Mouse (Mus musculus) erythroblast, adult 5-6 weeks (primary cell): ENCODE measurements around the gene Art3. TPM values are rescaled to one million over a fixed set of nuclear protein-coding genes. Genes with fewer than 3 reads are reported as not detected.
A peak's percentile ranks its signal among the peaks of the same experiment; 100 is the strongest.

Experiments
- ATAC-seq: replicated peaks from 2 replicates; pipeline ENCODE4 v1.8.0; 2016; ENCODE audit warnings: moderate number of reproducible peaks, mild to moderate bottlenecking, moderate TSS enrichment, inconsistent platforms; ENCODE audit not compliant: poor library complexity, low FRiP score, severe bottlenecking
- total RNA-seq, 2 experiments: library from RNA; stranded (forward) in 1 of 2; stranded (reverse) in 1 of 2; fragments of 150-400 nt in 1 of 2; fragments of 200-764, 138-1000 nt in 1 of 2; gene quantifications; 2 replicates each; pipeline versions ENCODE4 v1.2.3 to v1.2.4; 2015 to 2017; ENCODE audit warnings: low replicate concordance in 2 of 2

Gene Art3
- total RNA-seq (2015; ENCODE audit: low replicate concordance) (8.1 TPM in 1 of 2 replicates, not detected in the other), total RNA-seq (2017; ENCODE audit: low replicate concordance) (not detected in 2 replicates)

DNA sequence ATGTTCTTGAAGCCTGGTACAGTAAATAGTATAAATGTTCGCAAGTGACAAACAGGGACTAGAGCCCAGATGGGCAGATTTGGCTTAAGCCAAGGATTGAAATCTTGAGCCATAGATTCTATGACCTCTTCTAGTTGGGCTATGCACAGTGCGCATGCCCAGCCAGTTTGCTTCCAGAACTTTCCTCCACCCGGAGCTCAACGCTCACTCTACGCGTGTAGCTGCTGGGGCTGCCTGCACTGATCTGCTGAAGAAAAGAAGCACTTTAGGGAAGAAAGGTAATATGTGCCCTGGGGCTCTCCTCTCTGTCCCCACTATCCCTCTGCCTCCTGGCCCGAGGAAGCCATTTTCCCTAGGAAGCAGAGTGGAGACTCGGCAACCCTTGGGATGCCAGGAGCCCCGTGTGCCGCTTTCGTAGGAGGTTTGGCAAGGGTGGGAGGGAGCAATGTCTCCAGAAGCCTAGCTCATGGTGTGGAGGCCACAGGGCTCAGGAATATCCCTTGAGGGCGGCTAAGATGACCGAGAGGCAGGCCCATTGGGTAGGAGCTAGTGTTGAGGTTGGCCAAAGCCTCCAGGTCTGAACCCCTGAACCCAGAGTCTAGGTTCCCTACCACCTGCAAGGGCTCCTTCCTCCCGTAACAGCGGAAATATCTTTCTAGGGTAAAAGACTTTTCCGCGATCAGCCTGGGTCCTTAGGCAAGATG is at the start of gene Art3:
TSS of gene Art3 (plus strand) at position 193 of the 704 bp plus-strand sequence.
- no peak for ATAC-seq

DNA sequence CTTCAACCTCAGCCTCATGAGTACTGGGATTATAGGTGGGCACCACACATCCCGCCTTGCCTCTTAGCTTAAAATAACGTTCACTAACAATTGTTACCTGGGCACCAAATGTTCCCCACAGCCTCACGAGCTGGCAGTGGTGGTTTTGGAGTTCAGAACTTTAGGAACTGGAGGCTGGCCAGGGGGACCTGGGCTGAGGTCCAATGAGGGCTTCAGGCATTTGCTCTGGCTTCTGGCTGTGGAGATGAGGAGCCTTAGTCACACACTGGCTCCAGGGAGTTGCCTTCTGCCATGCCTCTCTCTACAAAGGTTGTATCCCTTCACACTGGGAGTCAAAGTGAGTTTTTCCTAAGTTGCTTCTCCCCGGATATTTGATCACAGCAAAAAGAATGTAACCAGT is 49.1 kb upstream of the Art3 start:
- ATAC-seq = no peak

DNA sequence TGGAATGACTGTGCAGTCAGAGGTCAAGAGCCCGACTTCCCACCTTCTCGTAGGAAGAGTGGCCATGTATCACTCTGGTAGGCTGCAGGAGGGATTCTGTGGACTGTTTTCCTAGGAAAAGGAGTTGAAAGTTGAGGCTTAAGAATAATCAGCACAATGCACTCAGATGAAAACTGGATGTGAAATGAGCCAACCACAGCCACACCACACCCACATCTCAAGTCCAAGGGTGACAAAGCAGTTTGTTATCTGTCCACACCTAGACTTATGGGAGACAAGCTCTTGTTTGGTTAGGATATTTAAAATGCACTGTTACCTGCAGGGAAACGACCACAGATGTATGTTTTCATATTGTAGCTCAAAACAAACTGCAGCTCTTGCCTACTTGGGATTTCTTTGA is 48.5 kb upstream of the Art3 start:
- 0 out of 2 replicates have a peak, but pooled peaks have one; percentile 68 for ATAC-seq

DNA sequence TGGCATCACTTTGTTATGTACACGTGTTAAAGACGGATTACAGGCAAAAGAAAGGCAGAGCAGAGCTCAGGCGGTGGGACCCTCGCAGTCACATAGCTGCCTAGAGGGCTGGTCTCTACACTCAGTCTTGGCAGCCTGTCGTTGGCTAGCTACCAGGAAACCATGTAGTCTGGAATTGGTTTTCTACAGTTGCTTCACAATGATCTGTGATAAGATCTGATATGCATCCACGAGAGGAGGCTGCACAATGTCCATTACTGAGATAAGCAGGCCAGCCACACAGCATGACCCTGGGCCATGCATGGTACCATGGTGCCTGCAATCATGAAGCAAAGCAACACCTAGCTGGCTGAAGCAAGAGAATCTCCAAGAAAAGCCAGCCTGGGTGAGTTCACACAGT is 43.8 kb upstream of the Art3 start:
- no peak for ATAC-seq

DNA sequence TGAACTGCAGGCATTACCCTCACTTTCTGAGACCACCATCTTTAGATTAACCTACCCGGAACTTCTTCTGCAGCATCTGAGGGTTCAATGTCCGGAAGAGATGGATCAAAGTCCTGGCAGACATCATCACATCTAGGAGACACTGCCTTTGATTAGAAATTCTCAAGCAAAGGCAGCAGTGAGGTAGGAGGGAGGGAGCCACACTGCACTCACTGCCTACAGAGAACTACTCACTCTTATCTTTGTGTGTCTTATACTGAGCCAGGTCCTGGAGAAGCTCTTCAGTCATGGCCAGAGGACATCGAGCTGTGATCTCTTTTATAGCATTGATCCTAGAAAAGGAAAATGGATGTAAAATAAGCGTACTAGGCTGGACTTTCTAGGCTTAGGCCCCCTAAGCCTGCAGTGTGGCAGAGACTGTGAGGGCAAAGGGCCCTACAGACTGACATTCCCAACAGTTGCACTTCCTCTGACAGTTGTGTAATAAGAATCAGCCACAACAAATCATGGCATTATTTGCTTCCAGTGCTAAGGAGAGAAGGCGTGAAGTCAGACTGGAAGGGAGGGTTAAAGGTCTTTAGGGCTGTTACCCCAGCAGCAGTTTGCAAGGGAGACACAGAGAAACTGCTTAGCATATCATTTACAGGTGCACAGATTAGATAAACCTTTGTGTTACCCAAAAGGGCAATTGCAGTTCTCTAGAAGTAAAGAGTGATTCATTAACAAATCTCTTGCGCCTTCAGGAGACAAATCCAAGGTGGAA is 39.8 kb upstream of the Art3 start:
- ATAC-seq = no peak

DNA sequence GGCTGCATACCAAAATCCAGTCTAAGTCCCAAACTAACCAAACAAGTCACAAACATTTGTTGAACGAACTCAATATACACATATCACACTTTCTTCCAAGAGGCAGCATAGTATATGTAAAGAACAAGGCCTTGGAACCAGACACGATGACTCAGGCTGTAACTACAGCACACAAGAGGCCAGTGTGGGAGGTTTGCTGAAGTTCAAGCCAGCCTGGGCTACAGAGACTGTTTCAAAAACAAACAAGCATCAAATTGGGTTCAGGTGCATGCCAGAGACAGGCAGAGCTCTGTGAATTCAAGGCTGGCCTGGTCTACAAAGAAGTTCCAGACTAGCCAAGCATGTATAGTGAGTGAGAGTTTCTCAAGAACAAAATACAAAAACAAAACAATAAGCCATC is 37.1 kb upstream of the Art3 start:
- ATAC-seq = no peak

DNA sequence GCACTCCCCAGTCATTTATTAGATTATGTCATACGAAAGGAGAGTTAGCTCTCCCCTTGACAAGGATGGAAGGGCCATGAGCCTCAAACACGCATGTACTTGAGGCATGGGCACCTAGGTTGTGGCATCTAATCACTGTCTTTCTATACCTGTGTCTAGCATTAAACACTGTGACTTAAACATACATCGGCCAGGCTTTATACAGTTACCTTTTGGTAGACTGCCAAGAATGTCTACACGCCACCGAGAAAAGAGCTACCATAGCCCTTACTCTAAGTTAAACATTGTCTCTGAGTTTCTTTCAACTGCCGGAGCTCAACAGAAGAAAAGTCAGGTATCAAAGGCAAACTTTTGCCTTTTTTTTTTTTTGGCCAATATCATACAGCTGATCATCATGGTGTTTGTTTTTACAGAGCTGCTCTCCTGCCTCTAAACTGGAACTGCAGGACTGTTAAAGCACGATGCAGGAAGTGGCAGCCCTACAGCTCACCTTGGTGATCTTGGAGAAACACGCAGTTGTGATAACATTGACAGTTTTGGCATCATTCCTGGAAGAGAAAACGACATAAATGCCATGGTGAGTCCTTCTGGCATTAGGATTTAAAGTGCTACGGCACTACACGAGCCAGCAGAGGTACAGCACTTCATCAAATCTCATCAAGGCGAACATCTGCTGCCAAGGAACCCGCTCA is 29.3 kb upstream of the Art3 start:
- no peak for ATAC-seq

DNA sequence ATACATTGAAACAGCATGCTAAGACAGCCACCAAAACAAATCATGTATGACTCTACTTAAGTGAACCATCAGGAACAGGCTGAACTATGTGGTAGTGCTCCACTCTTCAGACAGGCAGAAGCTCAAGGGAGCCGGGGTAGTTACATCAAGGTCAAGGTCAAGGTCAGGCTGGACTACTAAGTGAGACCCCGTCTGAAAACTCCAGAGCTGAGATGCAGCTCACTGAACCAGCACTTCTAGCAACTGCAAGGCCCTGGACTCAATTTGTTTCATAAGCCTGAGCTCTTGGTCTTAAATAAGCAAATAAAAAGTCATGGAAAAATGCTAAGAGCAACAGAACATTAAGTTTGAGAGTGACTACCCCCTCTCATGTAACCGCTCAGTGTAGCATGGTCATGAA is 27.3 kb upstream of the Art3 start:
- no peak for ATAC-seq

DNA sequence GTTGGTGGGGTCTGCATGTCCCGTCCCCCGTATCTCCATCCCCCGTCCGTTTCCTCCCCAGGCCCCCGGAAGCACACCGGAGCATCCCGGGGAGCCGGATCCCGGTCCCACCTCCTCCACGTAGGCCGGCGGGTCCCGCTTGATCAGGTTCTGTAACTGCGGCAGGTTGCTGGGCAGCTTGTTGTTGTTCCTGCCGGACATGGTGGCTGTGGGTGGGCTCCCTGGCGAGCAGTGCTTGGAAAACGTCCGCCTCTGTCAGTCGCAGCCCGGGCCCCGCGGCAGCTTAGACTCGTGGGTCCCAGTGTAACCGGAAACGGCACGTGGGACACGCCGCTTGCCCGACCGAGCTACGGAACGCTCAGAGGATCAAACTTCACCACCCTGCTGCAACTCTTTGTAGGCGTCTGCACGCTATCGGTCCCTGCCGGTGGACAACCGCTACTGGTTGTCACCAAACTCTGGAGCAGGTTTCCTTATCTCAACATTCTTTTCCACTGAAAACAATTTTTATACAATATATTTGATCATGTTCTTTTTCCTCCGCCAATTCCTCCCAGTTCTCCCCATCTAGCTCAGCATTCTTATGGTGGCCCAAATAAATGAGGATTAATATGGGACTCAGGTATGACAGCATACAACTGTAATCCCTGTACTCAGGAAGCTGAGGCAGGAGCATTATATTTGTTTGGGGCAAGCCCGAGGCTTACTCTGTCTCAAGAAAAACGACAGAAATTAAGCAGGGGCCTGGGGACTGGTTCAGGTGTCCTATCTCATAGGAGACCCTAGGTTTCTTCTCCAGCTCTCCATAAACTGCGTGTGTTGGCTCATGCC is 21.7 kb upstream of the Art3 start, which contains the start of gene Sdad1:
TSS of gene Sdad1 (minus strand) at position 799 of the 831 bp plus-strand sequence.
- peak; percentile 93 for ATAC-seq

DNA sequence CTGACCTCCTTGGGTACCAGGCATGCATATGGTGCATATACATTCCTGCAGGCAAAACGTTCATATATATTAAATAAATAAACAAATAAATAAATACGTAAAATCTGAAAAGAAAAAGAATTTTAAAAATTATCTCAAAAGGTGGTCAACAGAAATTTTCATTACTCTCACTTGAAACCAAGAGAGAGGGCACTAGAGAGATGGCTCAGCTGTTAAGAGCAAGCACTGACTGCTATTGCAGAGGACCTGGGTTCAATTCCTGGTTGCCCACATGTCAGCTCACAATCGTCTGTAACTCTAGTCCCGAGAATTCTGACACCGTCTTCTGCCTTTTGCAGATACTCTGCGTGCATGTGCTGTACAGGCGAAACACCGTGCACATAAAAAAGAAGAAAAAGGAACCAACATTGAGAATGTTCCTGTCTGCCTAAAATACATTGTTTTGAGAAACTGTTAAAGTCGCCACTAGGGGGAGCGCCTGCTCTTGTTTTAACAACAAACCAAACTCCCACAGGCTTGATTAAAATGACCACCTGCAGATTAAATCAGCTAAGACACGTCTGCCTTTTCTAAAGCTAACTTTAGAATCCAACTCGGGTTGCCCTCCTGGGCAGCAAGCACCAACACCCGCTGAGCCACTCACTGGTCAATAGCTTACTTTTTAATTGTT is 19.4 kb upstream of the Art3 start:
- ATAC-seq = 0 out of 2 replicates have a peak, but pooled peaks have one; percentile 55

DNA sequence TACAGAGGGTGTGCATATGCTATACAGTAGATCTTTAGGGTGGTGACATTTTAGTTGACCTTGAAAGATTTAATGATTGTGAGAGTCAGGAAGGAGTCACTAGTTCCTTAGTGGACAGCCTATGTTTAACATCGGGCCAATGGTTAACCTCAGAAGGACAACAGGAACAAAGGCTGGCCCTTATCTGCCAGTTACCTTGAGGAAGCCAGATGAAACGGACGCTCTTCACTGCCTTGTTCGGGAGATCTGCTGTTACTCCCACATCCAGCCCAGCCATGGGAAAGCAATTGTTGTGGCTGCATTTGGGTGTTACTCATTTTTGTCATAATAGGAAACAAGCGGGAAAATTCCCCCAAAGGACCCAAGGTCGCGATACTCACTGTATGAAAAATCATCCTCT is 17.9 kb upstream of the Art3 start:
- ATAC-seq = no peak

DNA sequence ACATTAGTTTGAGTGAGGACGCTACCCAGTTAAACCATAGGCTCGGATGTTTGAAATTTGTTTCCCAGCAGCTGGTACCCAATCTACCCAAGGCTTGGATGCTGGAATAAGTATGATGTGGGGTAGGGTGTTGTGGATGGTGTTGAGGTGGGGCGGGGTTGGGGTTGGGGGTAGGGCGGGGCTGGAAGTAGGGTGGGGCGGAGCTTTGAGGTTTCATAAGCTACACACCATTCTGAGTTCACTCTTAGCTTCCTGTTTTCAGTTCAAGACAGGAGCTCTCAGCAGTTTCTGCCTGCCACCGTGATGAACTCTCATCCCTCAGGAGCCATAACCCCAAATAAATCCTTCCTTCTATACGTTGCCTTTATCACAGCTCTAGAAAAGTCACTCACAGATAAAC is 13.5 kb upstream of the Art3 start:
- ATAC-seq = no peak

DNA sequence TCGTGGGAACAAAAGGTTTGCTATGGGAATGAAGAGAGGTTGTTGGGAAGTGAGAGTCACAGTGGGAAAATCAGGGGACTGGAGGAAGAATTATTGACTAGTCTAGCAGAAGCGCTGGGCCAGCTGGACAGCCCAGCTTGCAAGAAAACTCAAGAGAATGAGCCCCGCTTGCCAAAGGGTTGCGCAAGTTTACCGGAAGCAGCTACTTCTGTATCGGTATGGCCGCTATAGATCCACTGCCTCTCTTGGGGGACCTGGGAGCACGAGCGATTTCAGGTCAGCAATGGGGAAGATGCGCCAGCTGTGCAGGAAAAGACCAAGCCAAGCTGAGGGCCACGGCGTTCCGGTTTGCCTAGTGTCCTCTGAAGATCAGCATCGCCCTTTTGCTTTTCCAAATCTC is 13.0 kb upstream of the Art3 start:
- ATAC-seq = no peak

DNA sequence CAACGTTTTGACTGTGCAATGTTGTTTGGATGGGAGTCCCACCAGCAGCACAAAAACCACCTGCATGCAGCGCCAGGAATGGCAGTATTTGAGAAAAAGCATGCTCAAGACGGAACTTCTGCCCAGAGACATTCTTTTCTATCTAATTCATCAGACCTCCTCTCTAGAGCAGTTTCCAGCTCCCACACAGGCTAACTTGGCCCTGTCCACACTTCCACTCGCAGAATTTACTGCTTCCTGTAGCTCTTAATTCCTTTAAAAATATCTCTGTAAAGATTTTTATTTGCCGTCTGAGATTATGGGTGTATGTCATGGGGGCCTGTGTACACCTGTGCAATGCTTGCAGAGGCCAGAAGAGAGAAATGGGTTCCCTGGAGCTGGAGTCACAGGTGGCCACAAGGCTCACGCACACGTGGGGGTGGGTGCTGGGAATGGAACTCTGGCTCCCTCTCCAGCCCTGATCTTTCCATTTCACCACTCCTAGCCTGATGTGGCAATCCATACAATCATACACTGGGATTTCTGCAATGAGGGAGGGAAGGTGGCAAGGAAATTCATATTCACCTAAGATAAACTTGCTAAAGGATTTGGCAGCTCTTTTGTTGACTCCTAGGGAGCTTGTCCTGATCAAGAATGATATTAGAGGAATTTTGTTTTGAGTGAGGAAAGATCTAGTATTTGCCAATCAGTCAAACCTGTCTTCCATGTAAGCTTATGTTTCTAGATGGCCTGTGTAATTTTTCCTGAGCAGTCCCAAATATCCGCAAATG is 9.8 kb upstream of the Art3 start:
- ATAC-seq = no peak

DNA sequence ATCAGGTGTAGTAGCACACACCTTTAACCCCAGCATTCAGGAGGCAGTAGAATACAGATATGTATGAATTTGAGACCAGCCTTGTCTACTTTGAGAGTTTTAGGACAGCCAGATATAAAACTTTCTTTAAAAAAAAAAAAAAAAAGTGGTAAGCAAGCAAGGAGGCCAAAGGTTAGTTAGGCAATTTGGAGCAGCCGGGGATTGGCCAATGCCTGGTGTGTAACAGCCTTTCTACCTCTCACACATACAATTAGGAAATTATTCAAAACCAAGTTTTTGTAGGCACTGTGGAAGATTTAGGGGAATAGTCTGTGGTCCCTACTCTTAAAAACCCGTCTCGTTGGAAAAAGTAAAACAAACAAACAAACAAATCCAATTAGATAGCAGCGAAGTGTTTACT is 9.0 kb upstream of the Art3 start:
- no peak for ATAC-seq

DNA sequence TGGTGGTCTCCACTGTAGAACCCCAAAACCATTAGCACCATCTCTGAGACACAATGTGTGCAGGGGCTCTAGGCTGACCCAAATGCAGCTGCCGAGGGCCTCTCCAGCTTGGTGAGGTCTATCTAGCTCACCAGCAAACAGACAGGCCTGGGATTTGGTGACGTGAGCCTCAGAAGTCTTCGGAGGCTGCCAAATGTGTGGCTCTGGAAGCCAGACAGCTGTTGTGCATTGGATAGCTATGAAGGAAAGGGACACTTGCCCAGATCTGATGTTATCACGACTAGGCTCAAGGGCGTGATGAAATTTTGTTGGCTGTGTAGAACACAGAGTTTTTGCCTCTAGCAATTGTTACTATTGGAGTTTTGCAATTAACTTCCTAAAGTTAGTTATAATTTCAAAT is 8.4 kb upstream of the Art3 start:
- ATAC-seq = no peak

DNA sequence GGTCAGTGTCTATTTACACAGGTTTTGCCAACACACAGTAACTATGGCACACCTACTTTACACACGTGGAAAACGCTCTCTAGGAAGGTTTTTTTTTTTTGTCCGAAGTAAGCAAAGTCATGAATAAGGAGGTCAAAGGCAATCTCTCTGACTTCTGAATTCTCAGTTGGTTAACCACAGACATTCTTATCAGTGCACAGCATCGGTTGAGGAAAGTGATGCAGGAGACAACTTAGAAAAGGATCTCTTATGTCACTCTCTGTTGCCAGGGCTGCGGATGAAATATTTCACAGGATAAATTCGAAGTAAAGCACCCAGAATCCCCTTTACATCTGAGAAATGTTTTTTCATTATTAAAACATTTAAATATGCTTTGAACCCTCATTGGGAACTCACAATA is 4.3 kb upstream of the Art3 start:
- no peak for ATAC-seq

DNA sequence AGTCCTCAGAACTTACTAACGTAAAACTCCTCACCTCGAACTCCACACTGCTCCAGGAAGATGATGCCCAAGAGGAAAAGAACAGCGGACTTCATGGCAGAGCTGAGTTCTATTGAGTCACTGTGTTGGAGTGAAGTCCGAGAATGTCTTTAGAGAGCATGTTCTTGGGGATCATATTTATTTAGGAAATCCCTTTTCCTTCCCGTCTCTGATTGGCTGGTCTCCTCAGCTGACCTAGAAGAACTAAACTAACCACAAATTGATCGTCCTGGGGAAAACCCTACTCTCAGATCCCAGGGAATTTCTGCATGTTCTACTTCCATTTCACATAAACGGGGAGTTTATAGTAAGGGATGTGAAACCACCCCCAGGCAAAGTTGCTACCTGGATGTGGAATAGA is 3.7 kb upstream of the Art3 start, which contains the start of gene Cxcl9:
TSS of gene Cxcl9 (minus strand) at position 151 of the 400 bp plus-strand sequence.
- no peak for ATAC-seq
